Comparison of ENCODE assay signal across 8 mouse cellular contexts in genomic region chr7:119793586-119794250, GRCm38 (mm10). TPM values are rescaled to one million over a fixed set of nuclear protein-coding genes. Genes with fewer than 3 reads are reported as not detected.
DNase-seq lines count a peak whose midpoint lies in the region; ATAC-seq lines count a peak whose summit lies in the region.

Rexo5 (plus strand) TSS chr7:119794006.
Eri2 (minus strand) TSS chr7:119794058.

- H3K9me3 ChIP-seq in hindbrain, embryonic 10.5 days = no peaks in the 10 kb centered on the region

- peak; percentile 98 for ATAC-seq in frontal cortex, adult (ENCODE audit: low TSS enrichment)

- H3K36me3 ChIP-seq in hindbrain, embryonic 10.5 days = peaks cover 30% of the 10 kb centered on the region

- H3K27ac ChIP-seq in hindbrain, embryonic 10.5 days = peak within 1 kb of the TSS; percentile 93

- peaks cover 23% of the 10 kb centered on the region for H3K4me1 ChIP-seq in hindbrain, embryonic 10.5 days (replicated peaks)

- H3K27me3 ChIP-seq in hindbrain, embryonic 10.5 days (ENCODE audit: insufficient read depth, poor library complexity, severe bottlenecking) = no peaks in the 10 kb centered on the region

- H3K4me3 ChIP-seq in hindbrain, embryonic 10.5 days = peak within 1 kb of the TSS; percentile 76

- peak; percentile 91 for DNase-seq in NIH3T3 (ENCODE audit: low read depth)
- DNase-seq in cerebellum, adult 9-10 months = peak; percentile 56
- peak; percentile 94 for DNase-seq in hindbrain, embryonic 10.5 days (ENCODE audit: low spot score)
- DNase-seq in layer of hippocampus, postnatal 14 days (ENCODE audit: low spot score in 2 of 2) = peak; percentile 71 to 74
- DNase-seq in lung, postnatal 14 days = peak; percentile 88
- DNase-seq in ovary, postnatal 36 days (ENCODE audit: low spot score) = peak; percentile 89
- DNase-seq in thymus, postnatal 14 days = peak; percentile 92

- under 1% methylated on average over 53 of the region's 53 CpGs for WGBS in hindbrain, embryonic 10.5 days

RNA-seq across cellular contexts. Expression of gene Rexo5, which starts in this region (rescaled TPM):
- polyA plus RNA-seq in hindbrain, embryonic 10.5 days (2016; fragmentation: Nextera tagmentation; extraction: Ambion mirVana) = 27.3 and 28.3 TPM in 2 replicates
- 1 to 10 TPM; 2.9 to 3.5 TPM for total RNA-seq in layer of hippocampus, postnatal 14 days (2021)

RNA-seq across cellular contexts. Expression of gene Eri2, which starts in this region (rescaled TPM):
- polyA plus RNA-seq in hindbrain, embryonic 10.5 days (2016; fragmentation: Nextera tagmentation; extraction: Ambion mirVana) = 27.0 and 31.4 TPM in 2 replicates
- 1 to 10 TPM; 6.1 to 7.7 TPM for total RNA-seq in layer of hippocampus, postnatal 14 days (2021)

Comparison
In these comparisons a context has a peak if more than half of its experiments do, and no peak if none do; other contexts are left out.
1. Peak in every context shown above with its lines: DNase-seq, ATAC-seq, H3K4me3 ChIP-seq and H3K27ac ChIP-seq.